Mouse (Mus musculus): ENCODE data around the gene Sez6l. TPM values are rescaled to one million over a fixed set of nuclear protein-coding genes. Genes with fewer than 3 reads are reported as not detected.

Sez6l gene
- total RNA-seq, 2 experiments from 2014 or later, result 0.31 to 0.62 TPM

GRCm38 (mm10) chr5:112546771-112547170 is 30.2 kb downstream of the Sez6l start:
- intact Hi-C loops (cut with DNase I), result no loop called here
- DNase-seq, result no peak

- intact Hi-C loops (cut with DNase I), result no loop called here
- DNase-seq, result no peak
Observed at GRCm38 (mm10) chr5:112538295-112538694, 38.7 kb downstream of the Sez6l start.

GRCm38 (mm10) chr5:112535868-112536267 is 41.1 kb downstream of the Sez6l start:
- DNase-seq, result no peak
- intact Hi-C loops (cut with DNase I), result no loop called here

GRCm38 (mm10) chr5:112534146-112534545 is 42.8 kb downstream of the Sez6l start:
- intact Hi-C loops (cut with DNase I), result no loop called here
- no peak for DNase-seq

DNA sequence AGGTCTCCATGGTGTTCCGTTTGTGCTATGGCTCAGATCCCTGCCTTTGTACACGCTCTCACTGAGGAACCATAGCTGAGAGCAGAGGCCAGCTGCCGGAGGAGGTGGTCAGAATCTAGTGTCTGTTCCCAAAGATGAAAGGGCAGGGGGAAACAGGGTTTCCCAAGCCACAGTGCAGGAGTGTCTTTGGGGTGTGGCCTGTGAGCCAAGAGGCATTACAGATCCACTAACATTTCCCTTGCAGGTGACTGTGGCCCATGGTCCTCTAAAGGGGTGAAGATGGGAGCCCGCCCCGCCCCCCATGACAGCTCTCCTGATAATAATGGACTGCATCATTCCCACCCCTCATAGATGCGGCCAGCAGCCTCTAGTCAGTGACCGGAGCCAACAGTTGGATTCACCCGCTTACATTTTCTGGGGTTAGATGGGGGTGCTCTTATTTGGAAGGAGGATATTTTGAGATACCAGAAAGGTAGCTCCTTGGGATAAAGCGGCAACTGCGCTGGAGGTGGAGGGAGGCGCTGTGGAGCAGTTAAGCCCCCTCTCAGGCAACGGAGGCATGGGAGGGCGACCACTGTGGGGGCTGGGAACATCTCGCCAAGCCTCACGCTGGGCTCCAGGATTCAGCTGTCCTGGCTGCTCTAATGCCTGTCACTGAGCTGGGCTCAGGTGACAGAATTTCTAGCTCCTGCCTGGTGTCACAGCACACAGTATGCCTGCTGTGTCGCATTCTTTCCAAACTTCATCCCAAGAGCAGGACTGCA is 43.5 kb downstream of the Sez6l start:
- DNase-seq, result no peak
- intact Hi-C loops (cut with DNase I), result no loop called here

DNA sequence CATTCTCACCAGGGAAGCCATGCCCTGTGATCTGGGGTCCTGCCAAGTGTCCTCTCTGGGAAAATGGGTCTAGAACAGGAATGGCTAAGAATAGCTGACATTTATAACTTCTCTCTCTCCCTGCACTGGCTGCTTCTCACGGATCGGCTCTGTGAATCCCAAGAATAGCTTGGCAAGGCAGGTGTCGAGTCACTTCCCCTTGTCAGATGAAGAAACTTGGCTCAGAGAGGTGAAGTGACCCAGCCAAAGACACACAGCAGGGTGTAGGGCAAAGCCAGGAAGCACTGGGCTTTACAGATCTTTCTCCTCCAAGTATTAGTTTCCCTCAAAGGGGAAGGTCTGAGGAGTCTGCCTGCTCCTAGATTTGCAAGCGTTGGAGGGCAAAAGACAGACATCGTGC is 44.1 kb downstream of the Sez6l start:
- peak in 1 of 2 experiments; percentile 8 for DNase-seq
- intact Hi-C loops (cut with DNase I), result no loop called here

DNA sequence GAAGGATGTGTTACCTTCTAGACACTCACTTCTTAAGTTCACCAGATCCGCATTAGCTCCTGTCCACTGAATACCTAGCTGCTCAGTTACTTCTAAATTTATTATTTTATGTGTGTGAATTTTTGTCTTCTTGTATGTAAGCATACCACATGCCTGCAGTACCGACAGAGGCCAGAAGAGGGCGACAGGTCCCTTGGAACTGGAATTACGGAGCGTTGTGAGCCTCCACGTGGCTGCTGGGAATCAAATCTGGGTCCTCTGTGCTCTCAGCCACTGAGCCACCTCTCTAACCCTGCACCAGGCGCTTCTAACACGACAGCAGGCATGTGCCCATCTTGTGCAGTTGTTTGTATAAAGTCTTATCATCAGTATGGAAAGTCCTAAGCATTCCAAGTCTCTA is 44.8 kb downstream of the Sez6l start:
- DNase-seq, result no peak
- intact Hi-C loops (cut with DNase I), result no loop called here

GRCm38 (mm10) chr5:112531111-112531510 is 45.9 kb downstream of the Sez6l start:
- no peak for DNase-seq
- intact Hi-C loops (cut with DNase I), result no loop called here

- DNase-seq, result no peak
- intact Hi-C loops (cut with DNase I), result no loop called here
Observed at GRCm38 (mm10) chr5:112526936-112527335, 50.0 kb downstream of the Sez6l start.

DNA sequence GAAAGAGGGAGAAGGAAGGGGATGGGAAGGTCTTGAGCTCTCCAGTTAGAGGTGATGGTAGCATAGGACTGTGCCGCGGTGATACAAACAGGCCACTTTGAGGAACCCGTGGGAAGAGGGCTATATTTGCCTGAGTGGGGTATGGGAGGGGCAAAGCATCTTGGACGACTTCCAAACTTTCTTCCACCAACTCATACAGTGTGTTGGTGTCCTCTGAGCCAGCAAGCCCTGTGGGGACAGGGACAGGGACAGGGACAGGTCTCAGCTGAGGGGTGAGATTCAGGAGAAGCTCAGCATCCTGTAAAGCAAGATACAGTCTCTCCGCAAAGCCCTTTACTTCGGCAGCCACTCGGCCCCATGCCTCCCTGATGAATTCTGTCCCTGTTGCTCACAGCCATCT is 50.5 kb downstream of the Sez6l start:
- no peak for DNase-seq
- intact Hi-C loops (cut with DNase I), result no loop called here

- no peak for DNase-seq
Observed at GRCm38 (mm10) chr5:112525980-112526379, 51.0 kb downstream of the Sez6l start.

DNA sequence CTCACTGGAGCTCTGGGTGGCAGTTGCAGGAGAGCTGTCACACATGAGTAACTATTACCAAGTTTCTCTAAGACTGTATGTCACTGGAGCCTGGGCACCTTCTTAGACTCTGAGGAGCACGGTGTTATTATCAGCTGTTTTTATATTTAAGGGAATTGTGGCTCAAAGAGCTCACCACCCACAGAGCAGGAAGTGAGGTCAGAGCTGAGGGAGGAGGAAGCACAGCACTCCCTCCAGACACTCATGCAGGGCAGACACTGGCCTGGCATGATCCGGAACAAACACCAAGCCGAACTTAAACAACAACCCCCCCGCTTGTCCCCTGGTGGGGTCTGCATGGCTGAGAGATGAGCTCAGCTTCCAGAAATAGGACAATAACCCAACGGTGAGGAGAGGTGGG is 51.7 kb downstream of the Sez6l start:
- intact Hi-C loops (cut with DNase I), result no loop called here
- DNase-seq, result no peak

More at GRCm38 (mm10) chr5:112525980-112526379, 51.0 kb downstream of the Sez6l start:
- intact Hi-C loops (cut with DNase I), result no loop called here

GRCm38 (mm10) chr5:112523796-112524195 is 53.2 kb downstream of the Sez6l start:
- intact Hi-C loops (cut with DNase I), result no loop called here
- DNase-seq, result no peak

DNA sequence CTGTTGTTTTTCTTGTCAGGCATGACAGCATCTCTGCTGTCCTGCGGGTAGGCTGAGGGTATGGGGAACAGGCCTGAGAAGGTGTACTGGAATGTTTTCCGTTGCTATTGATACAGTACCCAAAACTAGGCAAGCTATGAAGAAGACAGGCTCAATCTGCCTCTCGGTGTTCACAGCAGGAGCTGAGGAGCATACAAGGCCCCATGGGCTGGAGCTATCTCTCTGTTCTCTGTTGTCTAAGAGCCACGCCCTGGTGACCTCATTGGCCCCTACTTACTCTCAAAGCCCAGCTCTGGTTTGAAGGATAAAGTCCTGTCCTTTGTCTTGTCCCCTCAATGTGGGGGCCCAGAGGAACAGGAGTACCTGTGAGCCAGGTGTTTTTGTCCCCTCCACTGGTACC is 53.7 kb downstream of the Sez6l start:
- no peak for DNase-seq
- intact Hi-C loops (cut with DNase I), result no loop called here

GRCm38 (mm10) chr5:112521703-112522527 is 55.1 kb downstream of the Sez6l start:
- intact Hi-C loops (cut with DNase I), result no loop called here
- no peak for DNase-seq

DNA sequence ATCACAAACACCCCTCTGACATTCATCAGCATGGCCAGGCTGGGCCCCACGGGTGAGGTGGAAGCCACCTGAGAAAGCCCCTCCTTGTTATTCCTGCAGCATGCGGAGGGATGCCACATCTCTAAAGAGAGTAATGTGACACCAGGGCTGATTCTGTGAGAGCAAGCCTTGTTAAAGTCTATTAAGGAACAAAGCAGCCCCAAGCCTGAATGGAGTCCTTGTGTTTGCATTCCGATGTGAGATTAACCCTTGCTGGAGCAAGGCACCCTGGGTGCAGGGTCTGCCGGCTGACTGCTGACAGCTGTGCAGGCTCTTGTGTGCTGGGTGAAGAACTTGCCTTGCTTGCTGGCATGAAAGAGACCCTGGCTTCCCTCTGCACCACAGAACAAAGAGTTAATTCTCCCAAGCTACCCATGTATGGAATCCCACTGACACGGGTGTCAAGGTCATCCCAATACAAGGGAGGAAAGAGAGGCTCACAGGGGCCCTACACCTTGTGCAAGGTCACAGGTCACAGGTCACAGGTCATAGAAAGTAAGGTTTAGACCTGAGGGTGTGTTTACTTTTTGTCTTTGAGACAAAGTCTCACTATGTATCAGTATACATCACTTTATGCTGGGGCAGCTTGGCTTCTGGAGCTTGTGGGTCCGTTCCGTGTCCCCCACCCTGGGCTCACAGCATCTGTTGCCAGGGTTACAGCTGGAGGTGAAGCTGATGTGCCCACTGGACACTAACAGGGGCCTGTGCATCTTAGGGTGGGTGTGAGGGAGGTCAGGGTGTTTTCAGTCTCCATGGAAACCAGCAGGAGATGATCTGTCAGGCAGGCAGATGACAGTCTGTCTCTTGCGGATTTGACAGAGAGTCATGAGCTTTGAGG is 55.9 kb downstream of the Sez6l start:
- intact Hi-C loops (cut with DNase I), result no loop called here
- DNase-seq, result no peak

DNA sequence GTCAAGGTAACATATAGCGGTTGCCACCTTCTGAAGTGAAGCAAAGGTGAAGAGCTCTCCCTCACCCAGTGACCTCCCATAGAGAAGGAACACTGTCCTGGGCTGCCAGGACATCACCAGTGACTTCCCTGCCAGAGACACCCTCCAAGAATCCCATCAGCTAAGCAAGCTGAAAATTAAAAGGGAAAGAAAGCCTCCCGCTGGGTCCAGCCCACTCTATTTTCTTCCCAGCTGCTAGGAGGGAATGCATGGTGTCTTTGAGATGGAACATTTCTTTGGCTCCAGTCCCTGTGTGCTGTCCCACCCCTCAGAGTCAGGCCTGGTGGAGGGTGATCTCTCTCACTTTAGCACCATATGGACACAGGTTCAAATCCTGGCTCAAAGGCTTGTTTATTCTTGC is 58.2 kb downstream of the Sez6l start:
- no peak for DNase-seq
- intact Hi-C loops (cut with DNase I), result no loop called here

- intact Hi-C loops (cut with DNase I), result no loop called here
- DNase-seq, result no peak
Observed at GRCm38 (mm10) chr5:112517454-112517853, 59.5 kb downstream of the Sez6l start.

- intact Hi-C loops (cut with DNase I), result no loop called here
Observed at GRCm38 (mm10) chr5:112516527-112516926, 60.5 kb downstream of the Sez6l start.

GRCm38 (mm10) chr5:112510351-112510750 is 66.6 kb downstream of the Sez6l start:
- intact Hi-C loops (cut with DNase I), result no loop called here
- DNase-seq, result no peak

More at GRCm38 (mm10) chr5:112516527-112516926, 60.5 kb downstream of the Sez6l start:
- no peak for DNase-seq

DNA sequence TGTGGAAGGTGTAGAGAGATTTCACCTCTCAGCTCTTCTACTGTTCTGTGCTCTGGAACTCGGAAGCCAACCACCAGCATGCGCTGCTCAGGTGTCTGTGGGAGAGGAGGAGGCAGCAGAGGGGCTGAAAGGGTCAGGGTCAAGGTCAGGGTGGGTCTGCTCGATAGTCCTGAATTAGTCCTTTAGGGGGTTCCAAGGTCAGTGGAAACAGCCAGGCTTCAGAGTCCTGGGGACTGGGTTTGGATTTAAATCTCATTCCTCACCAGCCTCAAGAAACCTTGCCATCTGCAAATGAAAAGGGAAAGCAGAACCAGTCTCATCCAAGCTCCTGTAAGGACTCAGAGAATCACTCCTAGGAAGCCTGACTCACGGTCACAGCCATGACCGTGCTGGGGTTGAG is 67.1 kb downstream of the Sez6l start:
- no peak for DNase-seq
- intact Hi-C loops (cut with DNase I), result no loop called here
